Mouse (Mus musculus) induced T-regulatory cell, adult 2 months (primary cell): ENCODE measurements around the gene Olfr1024.

ENCODE experiments used
- DNase-seq: peaks from one replicate; pipeline ENCODE4 v3.0.0-alpha.2; 2012; ENCODE audit warnings: low read depth

Gene Olfr1024

DNA sequence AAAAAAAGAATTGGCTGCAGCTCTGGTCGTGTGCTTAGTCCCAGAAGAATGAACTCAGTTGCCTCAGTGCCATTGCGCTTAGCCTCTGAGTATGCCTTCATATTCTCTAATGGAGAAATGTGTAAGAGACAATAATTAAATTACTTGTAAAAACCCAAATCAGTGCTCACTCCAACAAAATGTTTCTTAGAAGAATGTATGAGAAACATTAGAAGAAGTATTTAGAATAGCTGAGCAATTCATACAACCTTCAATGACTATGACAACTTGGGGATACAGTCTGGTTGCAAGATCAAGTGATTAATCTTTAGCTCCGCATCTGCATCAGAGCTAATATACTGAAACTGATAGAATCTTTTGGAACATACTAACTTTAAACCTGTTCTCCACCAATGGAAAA lies at the start of gene Olfr1024:
Olfr1024 (minus strand) TSS at position 101 of the 400 bp plus-strand sequence.
- no peak for DNase-seq

DNA sequence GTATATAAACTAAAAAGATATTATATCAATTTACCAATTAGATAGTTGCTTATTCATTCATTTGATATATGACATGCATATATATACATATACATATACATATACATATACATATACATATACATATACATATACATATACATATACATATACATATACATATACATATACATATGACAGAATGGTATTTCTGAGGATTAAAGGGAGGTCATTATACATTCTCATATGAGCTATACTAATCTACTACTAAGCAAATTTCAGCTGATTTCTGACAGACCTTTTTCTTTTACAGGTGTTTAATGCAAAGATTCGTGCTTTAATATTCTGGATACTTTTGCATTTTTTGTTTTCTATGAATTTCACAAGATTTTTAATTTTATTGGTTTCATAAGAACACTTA lies 45.3 kb upstream of the Olfr1024 start, which contains the start of gene Olfr1028:
Olfr1028 (plus strand) TSS at position 301 of the 400 bp plus-strand sequence.
- DNase-seq: no peak

DNA sequence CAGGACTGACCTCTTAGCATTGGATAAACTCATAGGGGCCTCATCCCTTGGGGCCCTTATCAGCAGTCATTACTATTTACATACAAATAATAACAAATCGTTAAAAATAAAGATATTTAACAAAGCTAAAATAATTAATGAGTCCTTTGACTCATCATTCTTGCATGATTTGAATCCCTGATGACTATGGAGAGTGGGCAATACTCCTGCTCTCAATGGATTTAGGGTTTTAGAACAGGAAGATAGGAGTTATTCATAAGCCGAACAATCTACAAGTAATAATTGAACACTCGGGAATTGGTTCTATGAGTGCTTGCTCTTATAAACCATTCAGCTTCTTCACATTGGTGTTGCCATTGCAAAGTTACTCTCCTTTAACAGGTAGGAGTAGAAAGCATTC lies 16.4 kb upstream of the Olfr1024 start, which contains the start of gene Olfr1026:
Olfr1026 (plus strand) TSS at position 301 of the 400 bp plus-strand sequence.
- no peak for DNase-seq

- DNase-seq: no peak
Observed at GRCm38 (mm10) chr2:85914893-85915292, 10.0 kb upstream of the Olfr1024 start, which contains the start of gene Olfr1025-ps1. Olfr1025-ps1 (plus strand) TSS chr2:85915193.

DNA sequence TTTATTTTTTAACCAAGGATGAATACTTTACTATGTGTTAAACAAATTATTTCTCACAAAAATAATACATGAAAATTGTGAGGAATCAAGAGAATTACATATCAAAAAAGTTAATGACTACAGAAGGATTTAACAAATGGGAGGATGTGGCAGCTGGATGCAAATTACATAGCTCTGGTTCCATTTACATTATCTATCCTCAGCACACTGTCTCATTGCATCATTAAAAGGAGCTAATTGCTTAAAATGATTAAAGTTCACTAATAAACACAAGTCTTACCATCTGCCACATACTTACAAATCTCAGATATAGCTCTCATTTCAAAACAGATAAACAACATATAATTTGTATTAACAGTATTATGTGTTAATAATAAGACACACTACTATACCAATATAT lies 8.3 kb upstream of the Olfr1024 start:
- no peak for DNase-seq

DNA sequence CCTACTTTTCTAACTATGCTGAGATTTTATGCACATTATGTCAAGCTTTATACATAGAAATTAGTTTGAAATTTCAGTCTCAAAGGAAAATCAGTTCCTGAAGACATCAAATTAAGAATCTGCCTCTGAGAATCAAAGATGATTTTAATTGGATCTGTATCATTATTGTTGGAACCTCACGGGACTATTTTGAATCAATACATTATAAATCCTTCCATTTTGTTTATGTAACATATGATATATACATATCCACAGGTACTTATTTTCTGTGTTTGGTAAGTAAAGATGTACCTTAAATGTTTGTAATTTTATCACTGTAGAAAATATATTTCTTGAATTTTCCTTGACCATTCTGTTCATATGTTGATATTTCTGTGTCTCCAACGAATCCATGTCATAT lies 19.5 kb downstream of the Olfr1024 start, which contains the start of gene Olfr1023:
Olfr1023 (plus strand) TSS at position 301 of the 400 bp plus-strand sequence.
- DNase-seq: no peak

DNA sequence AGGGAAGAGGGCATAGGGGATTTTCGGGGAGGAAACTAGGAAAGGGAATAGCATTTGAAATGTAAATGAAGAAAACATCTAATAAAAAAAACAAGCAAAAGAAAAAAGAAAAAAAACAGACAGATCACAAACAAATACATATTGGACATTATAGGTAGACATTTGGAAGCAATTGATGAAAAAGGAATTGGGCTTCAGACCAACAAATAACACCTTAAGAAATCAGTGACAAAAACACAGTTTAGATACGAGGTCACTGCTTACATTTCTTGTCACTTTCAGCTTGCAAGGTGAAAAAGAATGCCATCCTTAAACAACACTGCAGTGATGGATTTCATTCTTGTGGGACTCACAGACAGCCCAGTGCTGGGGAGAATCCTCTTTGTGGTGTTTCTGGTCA lies 36.6 kb downstream of the Olfr1024 start, which contains the start of gene Olfr1022:
Olfr1022 (plus strand) TSS at position 301 of the 400 bp plus-strand sequence.
- no peak for DNase-seq
